15 mouse cellular contexts compared by ENCODE assay signal in the genomic region with DNA sequence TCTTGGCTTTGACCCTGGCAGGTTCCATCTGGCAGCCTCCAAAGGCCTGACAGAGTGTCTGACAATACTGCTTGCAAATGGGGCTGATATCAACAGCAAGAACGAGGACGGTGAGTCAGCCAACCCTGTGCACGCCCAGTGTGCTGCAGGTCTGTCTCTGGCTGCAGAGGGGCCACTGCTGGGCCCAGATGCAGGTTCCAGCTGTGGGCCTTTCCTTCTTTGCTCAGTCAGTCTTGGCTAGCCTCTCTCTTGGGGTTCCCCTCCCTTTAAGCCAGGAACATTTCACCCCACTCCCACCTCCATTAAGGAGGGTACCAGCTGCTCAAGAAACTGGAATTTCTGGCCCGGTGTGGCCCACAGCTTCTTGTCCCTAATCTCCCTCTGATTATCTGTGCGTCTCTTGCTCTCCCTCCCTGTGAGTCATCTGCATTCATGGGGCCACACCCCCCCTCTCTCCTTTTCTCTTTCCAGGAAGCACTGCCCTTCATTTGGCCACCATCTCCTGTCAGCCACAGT. TPM values are rescaled to one million over a fixed set of nuclear protein-coding genes. Genes with fewer than 3 reads are reported as not detected.
A peak's percentile ranks its signal among the peaks of the same experiment; 100 is the strongest.
DNase-seq lines count a peak whose midpoint lies in the region; ATAC-seq lines count a peak whose summit lies in the region.
"Had no signal": no experiment of that assay in that cellular context is flagged by ENCODE, and none has a peak within 500 bp of the region (broad histone marks: within the 10 kb centered on the region; RNA-seq: fewer than 3 reads in every experiment).

No protein-coding gene starts in this region.

- H3K4me1 ChIP-seq in intestine, embryonic 14.5 days (replicated peaks; ENCODE audit: control insufficient read depth, insufficient read depth, low read length): peaks cover 10% of the 10 kb centered on the region; the same call in 1 of the 2 replicates
- H3K4me1 ChIP-seq: neural tube, embryonic 13.5 days had no signal

- H3K36me3 ChIP-seq in intestine, embryonic 14.5 days (ENCODE audit: control insufficient read depth, insufficient read depth, low read length): no peaks in the 10 kb centered on the region
- H3K36me3 ChIP-seq: limb, embryonic 12.5 days; neural tube, embryonic 13.5 days had no signal

- 22% methylated on average over 5 of the region's 5 CpGs for WGBS in intestine, embryonic 14.5 days

- no peak overlapping the region for H3K4me2 ChIP-seq in intestine, embryonic 14.5 days (ENCODE audit: low read length)
- H3K4me2 ChIP-seq: heart, embryonic 11.5 days; limb, embryonic 12.5 days; neural tube, embryonic 13.5 days had no signal

- peak; percentile 64 to 65 for DNase-seq in urinary bladder, adult 18-20 months (ENCODE audit: low spot score in 2 of 2)
- DNase-seq in urinary bladder, postnatal 4 days (ENCODE audit: low spot score in 2 of 2): no peak
- peak; percentile 35 for DNase-seq in Muller cell, postnatal 12 days (ENCODE audit: inconsistent ontology term)
- DNase-seq in intestine, embryonic 14.5 days (ENCODE audit: low spot score): no peak
- peak; percentile 40 for DNase-seq in urinary bladder, postnatal 25 days (ENCODE audit: low spot score)
- no peak for DNase-seq in retina, postnatal 1 day
- no peak for DNase-seq in kidney, adult 9 months
- DNase-seq in gastrocnemius, postnatal 4 days (ENCODE audit: low spot score in 2 of 2): no peak
- DNase-seq: cerebellum, adult 18-20 months; right cerebral cortex, postnatal 14 days had no signal

- H3K27ac ChIP-seq in intestine, embryonic 14.5 days (ENCODE audit: low read depth): no peak overlapping the region
- H3K27ac ChIP-seq: limb, embryonic 12.5 days; neural tube, embryonic 13.5 days had no signal

- ATAC-seq in intestine, embryonic 14.5 days (replicated peaks; ENCODE audit: low FRiP score, low TSS enrichment, low read depth): peak; percentile 60; the same call in 1 of the 2 replicates
- ATAC-seq: activated CD4-positive, CD25-positive, alpha-beta regulatory T cell, adult 4 months had no signal

- H3K27me3 ChIP-seq in intestine, embryonic 14.5 days (replicated peaks; ENCODE audit: control insufficient read depth, insufficient read depth, low read length): 0 out of 2 replicates have a peak, but pooled peaks cover 2% of the 10 kb centered on the region

- no peak overlapping the region for H3K4me3 ChIP-seq in intestine, embryonic 14.5 days (ENCODE audit: low read depth, low read length)
- H3K4me3 ChIP-seq: limb, embryonic 12.5 days; megakaryocyte, embryonic 14.5 days; neural tube, embryonic 13.5 days had no signal

- no peak overlapping the region for H3K9ac ChIP-seq in intestine, embryonic 14.5 days (ENCODE audit: low read length)
- H3K9ac ChIP-seq: limb, embryonic 12.5 days; neural tube, embryonic 13.5 days had no signal

- H3K9me3 ChIP-seq in intestine, embryonic 14.5 days (ENCODE audit: control insufficient read depth, low read length): no peaks in the 10 kb centered on the region
- H3K9me3 ChIP-seq: limb, embryonic 12.5 days; megakaryocyte, embryonic 14.5 days; neural tube, embryonic 13.5 days had no signal

RNA-seq across cellular contexts. Expression of gene Ankrd35, which starts 9.3 kb away (rescaled TPM):
- polyA plus RNA-seq in intestine, embryonic 14.5 days (2014; fragmentation: Nextera tagmentation; extraction: Ambion mirVana): 0.20 and 0.38 TPM in 2 replicates
- total RNA-seq in gastrocnemius, postnatal 4 days (2021): 1 to 10 TPM; 2.0 to 2.6 TPM

RNA-seq across cellular contexts. Expression of gene Pias3, which starts 17.0 kb away (rescaled TPM):
- polyA plus RNA-seq in intestine, embryonic 14.5 days (2014; fragmentation: Nextera tagmentation; extraction: Ambion mirVana): 35.5 and 40.0 TPM in 2 replicates
- 10 to 100 TPM; 30.7 to 33.3 TPM for total RNA-seq in gastrocnemius, postnatal 4 days (2021)

RNA-seq across cellular contexts. Expression of gene Nudt17, which starts 29.1 kb away (rescaled TPM):
- 6.3 and 7.5 TPM in 2 replicates for polyA plus RNA-seq in intestine, embryonic 14.5 days (2014; fragmentation: Nextera tagmentation; extraction: Ambion mirVana)
- 1 to 10 TPM; 1.3 to 1.7 TPM for total RNA-seq in gastrocnemius, postnatal 4 days (2021)

RNA-seq across cellular contexts. Expression of gene Itga10, which starts 33.8 kb away (rescaled TPM):
- polyA plus RNA-seq in intestine, embryonic 14.5 days (2014; fragmentation: Nextera tagmentation; extraction: Ambion mirVana): 0.61 and 0.86 TPM in 2 replicates
- total RNA-seq in gastrocnemius, postnatal 4 days (2021): 1 to 10 TPM; 5.6 to 6.8 TPM

RNA-seq across cellular contexts. Expression of gene Gm42957, which starts 43.9 kb away (rescaled TPM):
- 0.07 and 0.12 TPM in 2 replicates for polyA plus RNA-seq in intestine, embryonic 14.5 days (2014; fragmentation: Nextera tagmentation; extraction: Ambion mirVana)
- under 1 TPM; 0.31 to 0.61 TPM for total RNA-seq in gastrocnemius, postnatal 4 days (2021)
- polyA plus RNA-seq: heart, embryonic 11.5 days had no signal

Comparison
In these comparisons a context has a peak if more than half of its experiments do, and no peak if none do; other contexts are left out.
1. DNase-seq: peak in urinary bladder, adult 18-20 months (2 of 2), Muller cell, postnatal 12 days (single experiment) and urinary bladder, postnatal 25 days (single experiment); none in urinary bladder, postnatal 4 days (0 of 2), intestine, embryonic 14.5 days (single experiment), retina, postnatal 1 day (single experiment), kidney, adult 9 months (single experiment) and gastrocnemius, postnatal 4 days (0 of 2).